Mouse (Mus musculus) midbrain, embryonic 12.5 days (tissue): ENCODE results near the gene Ppp2r5c. TPM values are rescaled to one million over a fixed set of nuclear protein-coding genes. Genes with fewer than 3 reads are reported as not detected.

Experiments used
- ATAC-seq: fragments of 200-750 bp; cut with Nextera tagmentation; 2 replicates; pipeline ENCODE4 v1.8.0; 2017; ENCODE audit warnings: low read depth, moderate TSS enrichment, moderate library complexity; ENCODE audit not compliant: low FRiP score
- H3K27ac ChIP-seq: fragments of 300-500 bp; sonication (generic); replicated peaks from 2 replicates; pipeline ENCODE4 v1.5.1; 2016; ENCODE audit warnings: mild to moderate bottlenecking
- H3K27me3 ChIP-seq: fragments of 300-500 bp; sonication (generic); 2 replicates; pipeline ENCODE4 v1.6.1; 2016; ENCODE audit warnings: mild to moderate bottlenecking
- H3K36me3 ChIP-seq: fragments of 300-500 bp; sonication (generic); 2 replicates; pipeline ENCODE4 v1.6.1; 2016
- H3K4me1 ChIP-seq: fragments of 300-500 bp; sonication (generic); 2 replicates; pipeline ENCODE4 v1.6.1; 2016
- H3K4me2 ChIP-seq: fragments of 300-500 bp; sonication (generic); replicated peaks from 2 replicates; pipeline ENCODE4 v1.6.1; 2016; ENCODE audit warnings: mild to moderate bottlenecking, moderate library complexity
- H3K4me3 ChIP-seq: fragments of 300-500 bp; sonication (generic); 2 replicates; pipeline ENCODE4 v1.5.1; 2016; ENCODE audit warnings: mild to moderate bottlenecking
- H3K9ac ChIP-seq: fragments of 300-500 bp; sonication (generic); replicated peaks from 2 replicates; pipeline ENCODE4 v1.6.1; 2016; ENCODE audit warnings: mild to moderate bottlenecking, moderate library complexity
- H3K9me3 ChIP-seq: fragments of 300-500 bp; sonication (generic); 2 replicates; pipeline ENCODE4 v1.6.1; 2016; ENCODE audit warnings: mild to moderate bottlenecking
- WGBS: fragments of 180-500 bp; shearing (Covaris S2); methylation state at CpG from one replicate; pipeline ENCODE4 v1.1.7; 2016; 5-methylcytosine and 5-hydroxymethylcytosine counted together
- polyA plus RNA-seq: library from polyadenylated mRNA; unstranded; fragments of >200 nt; fragmentation: Nextera tagmentation; extraction: Ambion mirVana; gene quantifications from 2 replicates; pipeline ENCODE4 v1.2.1, GENCODE M21; 2016

The Ppp2r5c gene
- polyA plus RNA-seq, 1 experiment from 2014 or later = 161 TPM

DNA sequence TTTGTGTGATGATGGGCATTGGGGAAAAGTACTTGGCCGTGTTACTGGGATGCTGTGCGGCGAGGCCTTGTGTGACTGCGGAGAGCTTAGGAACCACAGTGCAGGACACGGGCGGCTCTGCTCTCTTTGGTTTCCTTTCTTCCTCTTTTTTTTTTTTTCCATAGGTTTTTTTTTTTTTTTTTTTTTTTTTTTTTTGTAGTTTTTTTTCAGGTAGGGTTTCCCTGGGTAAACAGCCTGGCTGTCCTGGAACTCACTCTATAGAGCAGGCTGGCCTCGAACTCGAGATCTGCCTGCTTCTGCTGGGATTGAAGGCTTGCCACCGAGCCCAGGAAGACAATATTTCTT, 162.2 kb downstream of the Ppp2r5c start:
- Histone ChIP-seq H3K27me3 (no peaks in the 10 kb centered on the region), H3K27ac (no peak overlapping the region), H3K9me3 (no peaks in the 10 kb centered on the region), H3K9ac (no peak overlapping the region), H3K4me3 (no peak overlapping the region), H3K36me3 (peaks cover 32% of the 10 kb centered on the region), H3K4me2 (no peak overlapping the region), H3K4me1 (peaks cover 3% of the 10 kb centered on the region)
- no peak for ATAC-seq
- 88% methylated on average over 9 of the region's 9 CpGs for WGBS

DNA sequence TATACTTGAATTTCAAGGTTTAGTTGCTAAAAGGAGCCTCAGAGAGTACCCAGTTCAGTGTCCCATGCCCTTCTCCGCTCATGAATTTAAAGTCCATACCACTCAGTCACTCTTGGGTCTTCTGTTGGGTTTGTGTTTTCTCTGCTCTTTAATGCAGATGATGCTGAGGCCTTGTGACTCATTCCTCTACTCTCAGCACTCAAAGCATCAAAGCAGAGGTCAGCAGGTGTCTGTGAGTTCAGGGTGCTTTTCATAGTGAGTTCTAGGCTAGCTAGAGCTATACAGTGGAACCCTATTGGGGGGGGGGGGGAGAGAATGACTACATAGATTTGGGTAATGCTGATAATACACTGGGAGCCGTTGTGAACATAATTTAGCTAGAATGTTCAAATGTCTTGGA, 163.8 kb downstream of the Ppp2r5c start:
- ATAC-seq = no peak
- Histone ChIP-seq H3K4me3 (no peak overlapping the region), H3K27me3 (no peaks in the 10 kb centered on the region), H3K4me2 (no peak overlapping the region), H3K36me3 (peaks cover 46% of the 10 kb centered on the region), H3K9me3 (no peaks in the 10 kb centered on the region), H3K4me1 (no peaks in the 10 kb centered on the region), H3K9ac (no peak overlapping the region), H3K27ac (no peak overlapping the region)
- WGBS = 98% methylated on average over 2 of the region's 2 CpGs

DNA sequence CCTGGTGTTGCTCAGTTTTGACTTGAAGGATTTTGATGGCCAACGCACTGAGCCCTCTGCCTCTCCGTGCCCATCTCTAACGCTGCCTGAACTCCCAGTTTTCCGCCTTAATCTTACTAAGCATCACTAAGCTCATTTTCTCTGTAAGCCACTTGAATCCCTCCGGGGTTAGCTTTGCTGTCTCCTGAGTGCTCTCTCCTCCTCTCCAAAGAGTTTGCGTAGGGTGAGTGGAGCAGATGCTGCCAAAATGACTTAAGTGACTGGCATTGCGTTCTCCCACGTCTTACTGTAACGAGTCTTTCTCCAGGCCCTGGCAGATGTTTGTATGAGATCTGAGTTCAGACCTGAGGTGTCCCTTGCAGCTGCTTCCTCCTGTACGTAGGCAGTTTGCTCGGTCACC, 183.1 kb downstream of the Ppp2r5c start:
- no peaks in the 10 kb centered on the region for H3K9me3 ChIP-seq
- no peaks in the 10 kb centered on the region for H3K27me3 ChIP-seq
- no peak overlapping the region for H3K27ac ChIP-seq
- 94% methylated on average over 11 of the region's 11 CpGs for WGBS
- no peaks in the 10 kb centered on the region for H3K4me1 ChIP-seq
- no peak overlapping the region for H3K4me2 ChIP-seq
- no peak overlapping the region for H3K9ac ChIP-seq
- H3K4me3 ChIP-seq = no peak overlapping the region
- peaks cover 100% of the 10 kb centered on the region for H3K36me3 ChIP-seq
- no peak for ATAC-seq

Other genes with a start within 250 kb of the Ppp2r5c start
- 0.47 and 0.75 TPM in 2 replicates for gene Dio3, start 168.1 kb upstream of the Ppp2r5c start, polyA plus RNA-seq
- 94.7 and 99.4 TPM in 2 replicates for gene Dync1h1, start 154.3 kb downstream of the Ppp2r5c start, polyA plus RNA-seq
- not detected in 2 replicates for gene 1700001K19Rik, start 235.5 kb downstream of the Ppp2r5c start, polyA plus RNA-seq